Mouse (Mus musculus): ENCODE measurements around the gene Cuedc1.

Cuedc1 gene

DNA sequence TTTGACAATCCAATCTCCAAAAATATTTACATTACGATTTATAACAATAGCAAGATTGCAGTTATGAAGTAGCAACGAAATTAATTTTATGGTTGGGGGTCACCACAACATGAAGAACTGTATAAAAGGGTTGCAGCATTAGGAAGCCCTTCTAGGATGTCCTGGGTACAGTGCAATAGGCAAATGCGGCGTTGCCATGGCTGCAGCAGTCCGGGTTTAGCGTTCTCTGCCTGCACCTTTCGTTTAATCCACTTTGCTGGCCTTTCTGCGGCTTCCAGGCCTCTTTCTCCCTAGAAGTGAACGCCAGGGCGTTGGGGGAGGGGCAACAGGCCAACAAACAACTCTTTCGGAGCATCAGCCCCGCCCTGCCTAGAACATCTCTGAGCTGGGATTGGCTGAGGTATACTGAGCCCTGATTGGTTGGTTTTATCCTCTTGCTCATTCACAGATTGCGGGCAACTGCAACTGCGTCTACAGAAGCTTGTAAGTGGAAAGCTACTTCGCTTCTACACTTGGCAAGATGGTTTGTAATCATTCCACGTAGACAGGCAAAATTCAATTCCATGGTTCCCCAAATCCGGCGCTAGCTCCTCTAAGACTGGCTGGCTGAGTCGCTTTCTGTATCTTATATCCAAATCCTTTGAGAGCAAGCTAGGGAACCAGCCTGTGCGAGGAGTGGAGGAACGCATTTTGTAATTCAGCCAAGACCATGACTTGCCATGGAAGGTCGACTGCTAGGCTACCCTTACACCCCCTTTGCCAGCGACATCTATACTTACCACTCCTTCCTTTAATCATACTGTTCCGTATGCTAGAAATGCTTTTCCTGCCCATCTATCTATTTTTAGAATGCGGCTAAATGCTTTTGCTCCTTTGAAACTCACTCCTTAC is 10.9 kb upstream of the Cuedc1 start:
- peak; percentile 86 for DNase-seq (ENCODE audit: low read depth)

DNA sequence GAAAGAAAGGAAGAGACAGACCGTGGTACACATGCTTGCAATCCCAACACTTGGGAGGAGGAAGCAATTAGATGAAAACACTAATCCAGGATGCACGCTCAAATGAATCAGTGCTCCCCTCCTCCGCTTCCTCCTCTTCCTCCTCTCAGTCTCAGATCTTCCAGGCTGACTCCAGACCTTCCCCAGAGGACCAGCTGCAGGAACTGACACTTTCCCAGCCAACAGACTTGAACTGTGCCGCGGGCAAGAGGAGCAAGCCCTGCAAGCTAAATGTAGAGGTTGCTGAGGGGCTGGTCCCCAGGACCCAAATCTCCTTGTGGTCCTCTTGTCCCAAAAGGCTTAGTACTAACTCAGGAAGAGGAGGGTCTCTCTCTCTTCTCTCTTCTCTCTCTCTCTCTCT is 8.7 kb upstream of the Cuedc1 start:
- DNase-seq (ENCODE audit: low read depth) = no peak

DNA sequence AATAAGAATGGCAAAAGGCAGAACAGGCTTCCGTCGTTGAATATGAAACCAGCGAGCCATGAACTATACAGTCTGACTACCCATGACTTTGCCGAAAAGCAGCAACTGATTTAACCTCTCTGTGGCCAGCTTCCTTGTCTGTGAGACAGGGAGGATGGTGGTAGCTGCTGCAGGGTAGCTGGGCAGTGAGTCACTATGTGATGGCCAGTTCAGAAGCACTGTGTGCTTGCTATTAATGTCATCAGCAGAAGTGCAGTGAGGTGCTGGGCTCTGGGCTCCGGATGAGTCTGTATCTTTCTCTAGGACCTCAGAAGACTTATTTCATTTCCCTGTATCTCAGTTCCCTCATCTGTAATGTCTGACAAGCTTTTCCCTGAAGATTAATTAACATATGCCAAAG is 7.6 kb upstream of the Cuedc1 start:
- DNase-seq (ENCODE audit: low read depth) = no peak

DNA sequence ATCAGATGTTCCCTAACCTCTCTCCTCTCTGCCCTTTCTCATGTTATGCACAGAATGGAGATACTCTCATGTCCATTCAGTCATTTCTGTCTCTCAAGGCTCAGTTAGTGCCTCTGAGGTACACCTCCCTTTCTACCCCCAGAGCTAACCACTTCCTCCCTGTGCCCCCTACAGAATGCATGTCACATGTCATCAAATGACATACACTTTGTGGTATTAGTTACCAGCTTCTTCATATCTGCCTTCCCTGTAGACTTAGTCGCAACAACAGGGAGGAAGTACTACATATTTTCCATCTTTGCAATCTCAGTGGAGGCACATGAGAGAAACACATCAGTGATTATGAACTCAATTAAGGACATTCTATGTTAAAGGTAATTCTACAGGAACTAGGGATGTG is 5.9 kb upstream of the Cuedc1 start:
- peak; percentile 50 for DNase-seq (ENCODE audit: low read depth)

DNA sequence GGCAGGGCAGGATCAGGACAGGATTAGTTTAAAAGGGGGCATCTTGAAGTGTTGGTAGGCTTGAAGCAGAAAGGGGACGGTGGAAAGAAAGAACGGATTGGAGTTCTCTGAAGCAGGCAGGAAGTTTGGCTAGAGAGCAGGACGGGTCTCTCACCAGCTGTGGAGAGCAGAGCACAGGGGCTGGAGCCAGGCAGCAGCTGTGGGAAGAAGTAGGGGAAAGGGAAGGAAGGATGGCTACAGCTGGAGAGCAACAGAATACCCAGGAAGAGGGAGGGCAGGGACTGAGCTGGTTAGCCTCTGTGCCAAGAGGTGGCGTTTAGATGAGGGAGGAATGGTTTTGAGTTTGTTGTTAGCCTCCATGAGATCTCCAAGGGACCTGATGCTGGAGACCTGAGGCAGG is 685 bp upstream of the Cuedc1 start:
- no peak for DNase-seq (ENCODE audit: low read depth)

DNA sequence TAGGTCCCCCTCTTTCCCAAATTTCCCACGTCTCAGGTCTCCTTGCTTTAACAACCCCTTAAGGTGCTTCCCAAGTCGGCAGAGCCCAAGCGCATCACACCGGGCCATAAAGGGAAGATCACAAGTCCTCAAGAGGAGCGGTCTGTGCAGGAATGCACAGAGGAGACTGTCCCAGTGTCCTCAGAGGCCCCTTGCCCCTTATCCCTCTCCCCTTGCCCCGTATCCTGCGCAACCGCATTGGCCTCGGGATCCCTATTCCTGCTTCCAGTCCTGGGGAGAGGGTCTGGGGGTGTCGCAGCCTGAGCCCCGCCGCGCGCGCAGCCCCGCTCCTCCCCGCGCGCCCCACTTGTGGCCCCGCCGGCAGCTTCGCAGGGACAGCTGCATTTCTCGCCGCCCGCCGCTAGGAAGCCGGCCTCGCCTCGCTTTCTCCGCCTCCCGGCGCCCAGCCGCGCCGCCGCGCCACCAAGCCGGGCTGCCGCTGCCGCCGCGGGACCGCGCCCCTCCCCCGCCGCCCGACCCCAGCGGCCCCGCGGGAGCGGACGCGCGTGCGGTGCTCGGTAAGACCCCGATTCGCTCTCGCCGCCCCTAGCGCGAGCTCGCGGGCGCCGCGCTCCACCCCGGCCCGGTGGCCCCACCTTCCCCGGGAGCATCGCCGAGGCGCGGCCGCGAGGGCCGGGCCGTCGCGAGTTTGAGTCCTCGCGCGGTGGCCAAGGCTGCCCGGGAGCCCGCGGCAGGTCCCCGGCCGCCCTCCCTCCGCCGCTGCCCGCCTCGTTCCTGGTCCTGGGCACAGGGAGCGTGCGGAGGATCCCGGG is 1.1 kb downstream of the Cuedc1 start:
- peak; percentile 83 for DNase-seq (ENCODE audit: low read depth)

DNA sequence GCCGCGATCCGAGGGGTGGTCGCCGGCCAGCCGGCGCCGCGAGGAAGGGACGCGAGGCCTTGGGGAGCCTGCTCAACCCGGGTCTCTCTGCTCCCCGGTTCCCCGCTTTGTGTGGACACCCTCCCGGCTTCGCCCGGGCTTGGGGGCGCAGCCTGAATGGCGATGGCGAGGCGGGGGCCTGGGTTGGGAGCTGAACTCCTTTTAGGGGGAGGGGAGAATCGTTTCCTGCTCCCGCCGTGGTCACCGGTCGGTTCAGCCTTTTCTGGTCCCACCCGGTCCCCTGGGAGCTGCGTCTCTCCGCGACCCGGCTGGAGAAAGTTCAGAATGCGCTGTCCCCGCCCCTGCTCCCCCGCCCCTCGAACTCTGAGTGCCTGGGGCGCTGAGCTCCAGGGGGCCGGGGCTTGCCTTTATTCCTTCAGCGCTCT is 1.8 kb downstream of the Cuedc1 start:
- peak; percentile 39 for DNase-seq (ENCODE audit: low read depth)

DNA sequence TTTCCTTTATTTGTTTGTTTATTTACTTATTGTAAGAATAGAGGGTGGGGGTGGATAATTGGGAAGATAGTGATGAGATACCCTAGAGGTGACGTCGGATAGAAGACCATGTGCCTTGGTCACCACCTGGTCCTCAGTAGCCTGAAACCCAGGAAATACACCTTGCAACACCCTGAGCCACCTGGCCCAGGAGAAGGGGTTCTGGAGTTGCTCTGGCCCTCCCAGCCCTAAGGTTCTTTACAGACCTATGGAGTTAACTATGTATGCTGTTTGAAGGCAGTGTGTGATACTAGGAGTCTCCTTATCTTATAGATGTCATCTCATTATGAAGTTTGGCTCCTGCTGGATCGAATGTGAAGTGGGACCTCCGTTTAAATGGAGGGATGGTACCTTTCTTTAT is 2.3 kb downstream of the Cuedc1 start:
- no peak for DNase-seq (ENCODE audit: low read depth)

DNA sequence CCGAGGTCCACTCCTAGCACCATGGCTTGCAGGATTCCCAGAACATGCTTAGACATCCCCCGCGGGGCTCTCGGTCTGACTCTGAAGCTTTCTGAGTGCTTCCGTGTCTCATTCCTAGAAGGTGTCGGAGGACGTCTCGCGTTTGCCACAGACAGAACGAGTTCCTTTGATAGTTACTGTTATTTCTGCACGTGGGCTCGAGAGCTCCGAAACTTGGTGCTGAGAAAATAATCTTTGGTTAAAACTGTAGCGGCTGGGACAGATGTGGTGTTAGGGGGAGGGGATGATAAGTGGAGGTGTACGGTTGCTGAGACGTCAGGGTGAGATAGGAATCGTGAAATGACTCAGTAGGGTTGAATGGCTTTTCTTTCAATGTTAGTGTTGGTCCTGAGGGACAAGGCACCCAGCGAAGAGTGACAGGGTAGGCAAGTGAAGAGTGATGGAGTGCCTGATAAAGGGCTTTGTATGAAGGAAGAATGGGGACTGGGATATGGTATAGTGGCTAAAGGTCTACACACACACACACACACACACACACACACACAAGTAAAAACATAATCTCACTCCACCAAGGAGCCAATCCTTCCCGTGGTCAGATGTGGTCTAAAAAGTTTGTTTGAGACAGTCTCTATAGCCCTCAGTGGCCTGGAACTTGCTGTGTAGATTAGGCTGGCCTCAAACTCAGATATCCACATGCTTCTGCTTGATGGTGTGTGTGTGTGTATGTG is 5.5 kb downstream of the Cuedc1 start:
- no peak for DNase-seq (ENCODE audit: low read depth)

DNA sequence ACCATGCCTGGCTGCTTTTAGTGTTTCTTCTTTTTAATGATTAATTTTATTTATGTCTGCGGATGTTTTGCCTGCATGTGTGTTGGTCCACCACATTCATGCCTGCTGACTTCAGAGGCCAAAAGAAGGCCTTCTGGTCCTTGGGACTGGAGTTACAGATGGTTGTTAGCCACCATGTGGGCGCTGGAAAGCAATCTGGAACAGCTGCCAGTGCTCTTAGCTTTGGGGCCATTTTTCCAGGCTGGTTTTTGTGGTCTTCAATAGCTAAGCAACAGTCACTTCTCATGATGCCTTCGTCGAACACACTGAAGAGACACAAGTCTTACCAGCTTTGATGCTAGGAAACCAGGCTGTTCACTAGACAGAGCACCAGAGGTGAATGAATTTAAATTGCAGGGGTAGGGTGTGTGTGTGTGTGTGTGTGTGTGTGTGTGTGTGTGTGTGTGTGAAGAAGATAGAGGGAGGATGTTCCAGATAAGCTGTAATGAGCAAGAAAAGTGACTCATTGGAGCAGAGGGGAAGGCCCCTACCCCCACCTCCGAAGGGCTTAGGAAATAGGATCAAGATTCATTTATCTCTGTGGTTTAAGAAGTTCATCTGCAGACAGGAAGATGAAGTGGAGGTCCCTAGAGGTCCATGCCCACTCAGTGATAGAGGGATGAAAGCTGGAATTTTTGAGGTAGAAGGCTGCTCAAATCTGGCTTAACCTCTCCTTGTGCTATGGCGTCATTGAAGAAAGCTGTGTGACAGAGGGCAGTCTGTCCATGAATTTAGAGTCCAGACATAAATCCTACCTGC is 7.8 kb downstream of the Cuedc1 start:
- no peak for DNase-seq (ENCODE audit: low read depth)

DNA sequence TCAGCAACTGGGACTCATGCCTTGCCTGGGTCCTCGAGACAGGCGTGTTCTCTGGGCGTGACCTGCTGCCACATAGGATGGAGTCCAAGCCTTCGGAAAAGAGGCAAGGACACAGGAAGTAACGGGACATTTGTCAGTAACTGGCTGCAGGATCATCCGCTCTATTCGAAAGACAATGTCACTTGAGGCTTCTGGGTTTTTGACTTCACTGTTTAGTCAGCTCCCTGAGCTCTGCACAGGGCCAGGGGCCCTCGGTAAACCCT is 8.4 kb downstream of the Cuedc1 start:
- DNase-seq (ENCODE audit: low read depth) = no peak

DNA sequence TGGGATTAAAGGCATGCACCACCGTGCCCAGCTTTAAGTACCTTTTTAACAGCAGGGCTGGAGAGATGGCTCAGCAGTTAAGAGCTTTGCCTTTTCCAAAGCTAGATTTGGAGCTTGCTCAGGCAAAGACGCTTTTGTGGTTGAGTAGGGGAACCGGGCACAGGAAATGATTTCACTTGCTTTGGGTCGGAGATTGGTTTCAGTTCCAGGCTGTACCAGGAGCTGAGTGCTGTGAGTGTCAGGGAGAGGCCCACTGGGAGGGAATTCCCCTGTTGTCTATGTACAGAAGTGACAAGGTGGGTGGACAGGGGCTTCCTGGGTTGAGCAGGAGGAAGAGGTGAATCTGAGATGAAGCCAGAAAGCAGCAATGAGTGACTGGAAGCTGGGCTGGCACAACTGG is 9.5 kb downstream of the Cuedc1 start:
- DNase-seq (ENCODE audit: low read depth) = peak; percentile 70

DNA sequence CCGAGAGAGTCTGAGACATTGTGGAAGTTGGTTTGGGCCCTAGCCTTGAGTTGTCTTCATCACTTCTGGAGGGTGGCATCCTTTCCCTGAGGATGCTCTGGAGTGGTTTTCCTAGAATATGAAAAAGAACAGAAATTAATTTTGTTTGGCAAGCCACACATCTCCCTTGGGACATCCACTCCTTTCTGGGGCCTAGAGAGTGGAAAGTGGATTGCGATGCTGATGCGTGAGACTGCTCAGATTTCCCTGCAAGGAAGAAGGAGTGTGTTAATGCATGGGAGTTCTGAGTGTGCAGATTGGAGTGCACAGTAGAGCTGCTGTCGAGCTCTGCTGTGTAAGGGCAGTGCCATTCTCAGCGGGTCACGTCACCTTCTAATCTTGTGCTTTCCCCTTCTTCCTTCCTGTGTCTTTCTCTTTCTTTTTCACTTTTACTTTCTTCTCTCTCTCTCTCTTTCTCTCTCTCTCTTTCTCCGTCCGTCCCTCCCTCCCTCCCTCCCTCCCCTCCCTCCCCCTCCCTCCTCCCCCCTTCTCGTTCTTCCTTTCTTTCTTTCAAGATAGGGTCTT is 12.3 kb downstream of the Cuedc1 start:
- DNase-seq (ENCODE audit: low read depth) = no peak

DNA sequence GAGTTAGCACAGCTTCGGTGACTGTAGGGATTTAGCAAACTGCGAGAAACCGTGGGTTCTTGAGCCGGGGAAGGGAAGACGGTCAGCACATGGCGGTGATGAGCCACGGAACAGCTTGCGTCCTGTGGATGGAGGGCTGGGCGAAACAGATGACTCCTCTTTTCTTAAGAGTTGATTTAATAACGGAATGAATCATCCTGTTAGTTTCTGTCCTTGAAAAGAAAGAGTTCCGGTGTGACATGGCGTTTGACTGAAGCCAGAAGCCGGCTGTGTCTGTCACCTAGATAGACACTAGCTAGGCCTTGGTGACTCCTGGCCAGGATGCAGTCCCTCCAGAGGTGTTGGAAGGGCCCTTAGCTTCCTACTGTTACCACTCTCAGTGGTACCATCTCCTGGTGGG is 14.2 kb downstream of the Cuedc1 start:
- no peak for DNase-seq (ENCODE audit: low read depth)

DNA sequence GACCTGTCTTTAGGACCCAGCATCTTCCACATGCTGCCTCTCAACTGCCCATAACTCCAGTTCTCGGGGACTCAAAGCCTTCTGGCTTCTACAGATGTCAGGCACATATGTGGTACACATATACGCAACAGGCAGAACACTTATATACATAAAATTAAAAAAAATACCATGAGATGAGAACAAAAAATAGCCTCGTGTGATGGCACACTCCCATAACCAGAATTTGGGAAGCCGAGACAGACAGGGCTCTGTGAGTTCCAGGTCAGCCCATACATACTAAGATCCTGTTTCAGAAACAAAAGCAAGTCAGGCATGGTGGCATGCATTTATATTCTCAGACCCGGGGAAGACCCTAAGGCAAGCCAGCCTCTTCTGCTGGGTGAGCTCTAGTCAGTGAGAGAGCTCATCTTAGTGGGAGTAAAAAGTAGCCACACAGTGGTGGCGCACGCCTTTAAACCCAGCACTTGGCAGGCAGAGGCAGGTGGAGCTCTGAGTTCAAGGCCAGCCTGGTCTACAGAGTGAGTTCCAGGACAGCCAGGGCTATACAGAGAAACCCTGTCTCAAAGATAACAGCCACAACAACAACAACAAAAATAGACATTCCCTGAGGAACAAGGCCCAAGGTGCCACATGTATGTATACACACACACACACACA is 14.9 kb downstream of the Cuedc1 start:
- no peak for DNase-seq (ENCODE audit: low read depth)

DNA sequence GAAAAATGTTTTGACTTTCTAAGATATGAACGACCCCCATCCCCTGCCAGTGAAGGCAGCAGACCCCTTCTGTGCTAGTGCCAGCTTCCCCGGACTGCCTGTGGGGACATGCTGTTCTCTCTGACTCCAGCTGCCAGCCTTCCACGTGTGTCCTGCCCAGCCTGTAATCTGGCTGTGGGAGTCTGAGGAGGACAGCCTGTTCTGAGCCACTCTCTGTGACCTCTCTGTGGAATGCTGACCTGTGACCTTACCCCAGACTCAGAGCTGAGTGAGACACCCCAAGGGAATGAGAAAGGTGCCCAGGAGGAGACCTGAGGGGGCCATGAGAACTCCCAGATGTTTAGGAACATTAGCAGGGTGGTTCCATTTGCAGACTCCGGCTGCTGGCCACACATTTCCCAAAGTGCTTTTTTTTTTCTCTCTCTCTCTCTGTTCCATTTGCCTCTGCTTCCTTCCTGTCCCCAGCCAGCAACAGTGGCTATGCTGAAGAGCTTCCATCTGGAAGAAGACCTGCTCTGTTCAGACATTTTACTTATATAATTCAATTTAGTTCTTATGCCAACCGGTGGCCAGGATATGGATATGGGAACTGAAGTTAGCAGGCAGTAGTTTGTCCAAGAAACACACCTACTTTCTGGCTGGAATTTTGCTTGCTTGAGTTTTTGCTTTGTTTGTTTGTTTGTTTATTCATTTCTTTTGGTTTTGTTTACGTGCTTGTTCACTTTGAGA is 15.8 kb downstream of the Cuedc1 start:
- no peak for DNase-seq (ENCODE audit: low read depth)

DNA sequence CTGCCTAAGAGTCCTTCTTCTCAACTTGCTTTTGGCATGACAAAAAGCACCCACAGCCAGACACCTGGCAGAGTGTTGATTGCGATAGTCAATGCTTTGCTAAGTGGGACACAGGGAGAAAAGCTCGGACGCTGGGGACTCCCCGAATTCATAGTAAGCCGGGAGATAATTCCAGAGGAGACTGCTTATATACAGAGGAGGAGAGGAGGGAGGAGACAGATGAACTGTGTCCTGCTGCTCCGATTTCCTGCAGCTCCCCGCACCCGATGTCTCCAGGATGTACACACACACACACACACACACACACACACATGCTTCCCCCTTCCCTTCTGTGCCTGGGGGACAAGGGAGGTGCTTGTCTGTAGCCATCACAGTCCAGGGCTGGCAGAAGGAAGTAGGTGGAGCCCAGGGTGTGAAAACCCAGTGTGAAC is 17.0 kb downstream of the Cuedc1 start:
- DNase-seq (ENCODE audit: low read depth) = peak; percentile 39

DNA sequence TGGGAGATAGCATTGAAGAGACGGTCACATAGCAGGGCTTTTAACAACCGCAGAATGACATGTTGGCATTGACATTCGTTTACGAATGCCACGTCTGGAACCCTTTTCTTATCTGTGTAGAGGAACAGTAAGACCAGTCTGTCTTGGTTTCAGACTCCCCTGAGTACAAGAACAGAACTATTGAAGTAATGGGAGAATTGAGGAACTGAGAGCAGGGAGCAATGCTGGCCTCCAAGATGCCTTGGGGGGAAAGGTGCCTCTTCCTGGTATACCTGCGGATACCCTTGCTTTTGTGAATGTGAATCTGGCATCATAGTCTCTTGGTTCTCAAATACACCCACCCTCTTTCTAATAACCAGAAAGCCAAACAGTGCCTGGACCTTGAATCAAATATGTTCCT is 18.7 kb downstream of the Cuedc1 start:
- DNase-seq (ENCODE audit: low read depth) = no peak

DNA sequence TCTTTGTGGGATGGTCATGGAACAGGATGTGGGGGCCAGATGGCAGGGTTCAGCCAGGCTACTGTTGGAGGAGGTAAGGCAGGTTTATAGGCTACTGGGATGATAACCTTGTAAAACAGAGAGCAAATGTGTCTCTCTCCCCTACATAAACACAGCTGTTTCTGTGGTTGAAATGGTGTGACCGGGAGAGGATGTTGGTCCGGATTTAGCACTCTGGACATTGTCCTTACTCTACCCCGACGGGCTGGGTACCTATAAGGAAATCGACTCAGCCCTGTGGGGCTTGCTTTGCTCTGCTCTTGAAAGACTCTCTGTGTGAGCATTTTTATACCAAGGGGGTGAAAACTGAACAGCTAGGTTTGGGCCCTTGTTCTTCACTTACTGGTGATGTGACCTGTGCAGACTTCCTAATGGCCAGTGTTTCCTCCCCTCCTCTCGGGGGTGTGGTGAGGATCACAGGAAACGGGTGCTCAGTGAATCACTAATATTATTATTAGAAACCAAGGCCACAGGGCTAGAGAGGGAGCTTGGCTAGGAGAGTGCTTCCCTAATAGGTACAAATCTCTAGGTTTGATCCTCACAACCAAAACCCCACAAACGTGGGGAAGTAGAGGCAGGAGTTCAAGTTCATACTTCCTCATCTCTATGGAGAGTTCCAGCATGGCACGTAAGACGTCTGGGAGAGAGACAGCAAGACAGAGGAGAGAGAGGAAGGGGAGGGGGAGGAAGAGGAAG is 19.7 kb downstream of the Cuedc1 start:
- no peak for DNase-seq (ENCODE audit: low read depth)

DNA sequence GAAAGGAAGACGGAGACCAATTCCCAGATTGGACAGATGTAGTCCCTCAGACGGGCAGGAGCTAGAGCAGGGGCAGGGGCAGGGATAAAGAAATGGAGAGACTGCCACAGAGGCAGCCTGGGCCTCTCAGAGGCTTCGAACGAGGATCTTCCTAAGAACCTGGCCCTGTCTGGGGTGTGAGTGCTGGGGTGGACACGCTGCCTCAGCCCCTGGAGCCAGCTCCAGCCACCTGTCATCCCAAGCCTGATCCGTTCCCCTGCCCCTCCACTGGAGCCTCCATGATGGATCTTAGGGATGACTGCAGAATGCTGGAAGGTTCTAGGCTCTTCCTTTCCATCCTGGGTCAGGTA is 20.2 kb downstream of the Cuedc1 start:
- no peak for DNase-seq (ENCODE audit: low read depth)

Measured in naive thymus-derived CD4-positive, alpha-beta T cell, adult 2 months (primary cell).